Mouse (Mus musculus) limb, embryonic 13.5 days (tissue): Measurements from ENCODE around the gene Atad2b. TPM values are rescaled to one million over a fixed set of nuclear protein-coding genes. Genes with fewer than 3 reads are reported as not detected.
"Not testable (repeated sequence)": the region's sequence is repeated elsewhere in the genome, so short reads cannot be mapped to it uniquely, and the experiment has no call there.

ENCODE experiments used
- ATAC-seq: fragments of 200-750 bp; cut with Nextera tagmentation; 2 replicates; pipeline ENCODE4 v1.8.0; 2017; ENCODE audit warnings: low read depth, moderate number of reproducible peaks, moderate TSS enrichment; ENCODE audit not compliant: low FRiP score
- H3K27ac ChIP-seq: fragments of 300-500 bp; sonication (generic); 2 replicates; pipeline ENCODE4 v1.5.1; 2015; ENCODE audit warnings: inconsistent platforms, mild to moderate bottlenecking, moderate library complexity
- H3K27me3 ChIP-seq: fragments of 300-500 bp; sonication (generic); 2 replicates; pipeline ENCODE4 v1.6.1; 2015; ENCODE audit warnings: mild to moderate bottlenecking, inconsistent platforms
- H3K36me3 ChIP-seq: fragments of 300-500 bp; sonication (generic); 2 replicates; pipeline ENCODE4 v1.6.1; 2015; ENCODE audit warnings: inconsistent platforms, mild to moderate bottlenecking, moderate library complexity
- H3K4me1 ChIP-seq: fragments of 300-500 bp; sonication (generic); 2 replicates; pipeline ENCODE4 v1.6.1; 2015; ENCODE audit warnings: inconsistent platforms
- H3K4me2 ChIP-seq: fragments of 300-500 bp; sonication (generic); replicated peaks from 2 replicates; pipeline ENCODE4 v1.6.1; 2015; ENCODE audit warnings: inconsistent platforms, mild to moderate bottlenecking, moderate library complexity
- H3K4me3 ChIP-seq: fragments of 300-500 bp; sonication (generic); 2 replicates; pipeline ENCODE4 v1.5.1; 2015; ENCODE audit warnings: moderate library complexity, mild to moderate bottlenecking, inconsistent platforms
- H3K9ac ChIP-seq: fragments of 300-500 bp; sonication (generic); 2 replicates; pipeline ENCODE4 v1.6.1; 2015; ENCODE audit warnings: mild to moderate bottlenecking, inconsistent platforms
- H3K9me3 ChIP-seq: fragments of 300-500 bp; sonication (generic); 2 replicates; pipeline ENCODE4 v1.6.1; 2016; ENCODE audit warnings: inconsistent platforms
- WGBS: fragments of 180-500 bp; shearing (Covaris S2); methylation state at CpG from one replicate; pipeline ENCODE4 v1.1.7; 2015; 5-methylcytosine and 5-hydroxymethylcytosine counted together
- polyA plus RNA-seq: library from polyadenylated mRNA; unstranded; fragments of >200 nt; fragmentation: Nextera tagmentation; extraction: Ambion mirVana; gene quantifications from 2 replicates; pipeline ENCODE4 v1.2.1, GENCODE M21; 2015

The Atad2b gene
- polyA plus RNA-seq, 1 experiment from 2014 or later = 11.3 TPM

GRCm38 (mm10) chr12:4885062-4885461 is 32.1 kb upstream of the Atad2b start:
- no peak for ATAC-seq
- Histone ChIP-seq H3K27ac (no peak overlapping the region), H3K4me2 (no peak overlapping the region), H3K4me1 (no peaks in the 10 kb centered on the region), H3K27me3 (no peaks in the 10 kb centered on the region), H3K4me3 (no peak overlapping the region), H3K9me3 (no peaks in the 10 kb centered on the region), H3K36me3 (peaks cover 24% of the 10 kb centered on the region), H3K9ac (no peak overlapping the region)
- WGBS = 33% methylated on average over 1 of the region's 1 CpGs

GRCm38 (mm10) chr12:4886581-4886980 is 30.6 kb upstream of the Atad2b start:
- H3K4me1 ChIP-seq, H3K9ac ChIP-seq, H3K27me3 ChIP-seq, H3K4me2 ChIP-seq, H3K9me3 ChIP-seq, H3K27ac ChIP-seq, H3K4me3 ChIP-seq, ATAC-seq: not testable (repeated sequence)
- 98% methylated on average over 4 of the region's 4 CpGs for WGBS
- peaks cover 31% of the 10 kb centered on the region for H3K36me3 ChIP-seq

GRCm38 (mm10) chr12:4888739-4889138 is 28.4 kb upstream of the Atad2b start:
- no peak for ATAC-seq
- no peaks in the 10 kb centered on the region for H3K27me3 ChIP-seq

GRCm38 (mm10) chr12:4889251-4889650 is 27.9 kb upstream of the Atad2b start:
- WGBS = 92% methylated on average over 2 of the region's 2 CpGs

More at GRCm38 (mm10) chr12:4888739-4889138, 28.4 kb upstream of the Atad2b start:
- no peak overlapping the region for H3K9ac ChIP-seq
- H3K36me3 ChIP-seq = peaks cover 26% of the 10 kb centered on the region
- H3K4me1 ChIP-seq = no peaks in the 10 kb centered on the region
- H3K9me3 ChIP-seq = no peaks in the 10 kb centered on the region
- no peak overlapping the region for H3K27ac ChIP-seq
- H3K4me3 ChIP-seq = no peak overlapping the region
- H3K4me2 ChIP-seq = no peak overlapping the region

GRCm38 (mm10) chr12:4889891-4890290 is 27.3 kb upstream of the Atad2b start:
- Histone ChIP-seq H3K36me3 (peaks cover 26% of the 10 kb centered on the region), H3K4me1 (no peaks in the 10 kb centered on the region), H3K27ac (no peak overlapping the region), H3K4me2 (no peak overlapping the region), H3K9me3 (no peaks in the 10 kb centered on the region), H3K4me3 (no peak overlapping the region), H3K9ac (no peak overlapping the region), H3K27me3 (no peaks in the 10 kb centered on the region)
- no peak for ATAC-seq
- 87% methylated on average over 1 of the region's 1 CpGs for WGBS

More at GRCm38 (mm10) chr12:4889251-4889650, 27.9 kb upstream of the Atad2b start:
- no peak for ATAC-seq
- Histone ChIP-seq H3K27me3 (no peaks in the 10 kb centered on the region), H3K4me2 (no peak overlapping the region), H3K27ac (no peak overlapping the region), H3K4me1 (no peaks in the 10 kb centered on the region), H3K9ac (no peak overlapping the region), H3K9me3 (no peaks in the 10 kb centered on the region), H3K36me3 (peaks cover 29% of the 10 kb centered on the region), H3K4me3 (no peak overlapping the region)

GRCm38 (mm10) chr12:4898024-4898423 is 19.1 kb upstream of the Atad2b start:
- Histone ChIP-seq H3K4me1 (no peaks in the 10 kb centered on the region), H3K27ac (no peak overlapping the region), H3K9me3 (no peaks in the 10 kb centered on the region), H3K4me2 (no peak overlapping the region), H3K4me3 (no peak overlapping the region), H3K36me3 (peaks cover 26% of the 10 kb centered on the region), H3K9ac (no peak overlapping the region), H3K27me3 (no peaks in the 10 kb centered on the region)
- no peak for ATAC-seq
- 93% methylated on average over 5 of the region's 5 CpGs for WGBS

GRCm38 (mm10) chr12:4905946-4906345 is 11.2 kb upstream of the Atad2b start:
- H3K27me3 ChIP-seq = no peaks in the 10 kb centered on the region
- no peaks in the 10 kb centered on the region for H3K9me3 ChIP-seq
- H3K4me1 ChIP-seq = 0 out of 2 replicates have a peak, but pooled peaks cover 3% of the 10 kb centered on the region
- no peak for ATAC-seq
- H3K9ac ChIP-seq = no peak overlapping the region
- peaks cover 12% of the 10 kb centered on the region for H3K36me3 ChIP-seq
- H3K4me2 ChIP-seq = no peak overlapping the region
- no peak overlapping the region for H3K4me3 ChIP-seq
- no peak overlapping the region for H3K27ac ChIP-seq
- WGBS = 87% methylated on average over 7 of the region's 7 CpGs

- Histone ChIP-seq H3K27ac (no peak overlapping the region), H3K36me3 (peaks cover 7% of the 10 kb centered on the region; the same call in 1 of the 2 replicates), H3K4me1 (0 out of 2 replicates have a peak, but pooled peaks cover 3% of the 10 kb centered on the region), H3K4me2 (peak overlapping the region; percentile 73), H3K4me3 (peak overlapping the region; percentile 84), H3K27me3 (no peaks in the 10 kb centered on the region), H3K9ac (peak overlapping the region; percentile 90), H3K9me3 (no peaks in the 10 kb centered on the region)
- 50% methylated on average over 7 of the region's 7 CpGs for WGBS
- ATAC-seq = no peak
These were observed 10.7 kb upstream of the Atad2b start for GRCm38 (mm10) chr12:4906476-4906875.

GRCm38 (mm10) chr12:4906951-4907906 is 9.9 kb upstream of the Atad2b start, which contains the start of gene Ubxn2a:
Gene Ubxn2a (minus strand): TSS chr12:4907705.
- WGBS = under 1% methylated on average over 124 of the region's 125 CpGs
- Histone ChIP-seq H3K27ac (peak within 1 kb of the TSS; percentile 75; the same call in 1 of the 2 replicates), H3K27me3 (no peaks in the 10 kb centered on the region), H3K4me3 (peak within 1 kb of the TSS; percentile 84), H3K4me2 (peak within 1 kb of the TSS; percentile 73), H3K4me1 (0 out of 2 replicates have a peak, but pooled peaks cover 3% of the 10 kb centered on the region), H3K9me3 (no peaks in the 10 kb centered on the region), H3K9ac (peak within 1 kb of the TSS; percentile 90), H3K36me3 (0 out of 2 replicates have a peak, but pooled peaks cover 4% of the 10 kb centered on the region)
- ATAC-seq = peak; percentile 92

GRCm38 (mm10) chr12:4908391-4908790 is 8.8 kb upstream of the Atad2b start:
- 93% methylated on average over 7 of the region's 7 CpGs for WGBS

GRCm38 (mm10) chr12:4910496-4910895 is 6.7 kb upstream of the Atad2b start:
- WGBS = 91% methylated on average over 1 of the region's 1 CpGs
- H3K27me3 ChIP-seq, H3K36me3 ChIP-seq, H3K9ac ChIP-seq, H3K4me1 ChIP-seq, H3K9me3 ChIP-seq, H3K4me3 ChIP-seq, H3K27ac ChIP-seq, ATAC-seq, H3K4me2 ChIP-seq: not testable (repeated sequence)

More at GRCm38 (mm10) chr12:4908391-4908790, 8.8 kb upstream of the Atad2b start:
- Histone ChIP-seq H3K27me3 (no peaks in the 10 kb centered on the region), H3K4me1 (0 out of 2 replicates have a peak, but pooled peaks cover 3% of the 10 kb centered on the region), H3K4me2 (no peak overlapping the region), H3K36me3 (0 out of 2 replicates have a peak, but pooled peaks cover 4% of the 10 kb centered on the region), H3K9me3 (no peaks in the 10 kb centered on the region), H3K4me3 (peak overlapping the region; percentile 84; the same call in 1 of the 2 replicates), H3K27ac (no peak overlapping the region), H3K9ac (no peak overlapping the region)
- ATAC-seq = no peak

GRCm38 (mm10) chr12:4911716-4912115 is 5.4 kb upstream of the Atad2b start:
- H3K4me2 ChIP-seq = no peak overlapping the region
- no peaks in the 10 kb centered on the region for H3K36me3 ChIP-seq
- H3K9ac ChIP-seq = no peak overlapping the region
- WGBS = 90% methylated on average over 4 of the region's 4 CpGs
- H3K4me3 ChIP-seq = no peak overlapping the region
- H3K27ac ChIP-seq = no peak overlapping the region
- H3K27me3 ChIP-seq = no peaks in the 10 kb centered on the region
- no peaks in the 10 kb centered on the region for H3K4me1 ChIP-seq
- ATAC-seq = no peak
- no peaks in the 10 kb centered on the region for H3K9me3 ChIP-seq
